Mouse (Mus musculus): ENCODE measurements around the gene Gm20547.
"Not testable (repeated sequence)": the region's sequence is repeated elsewhere in the genome, so short reads cannot be mapped to it uniquely, and the experiment has no call there.

Gm20547 gene

DNA sequence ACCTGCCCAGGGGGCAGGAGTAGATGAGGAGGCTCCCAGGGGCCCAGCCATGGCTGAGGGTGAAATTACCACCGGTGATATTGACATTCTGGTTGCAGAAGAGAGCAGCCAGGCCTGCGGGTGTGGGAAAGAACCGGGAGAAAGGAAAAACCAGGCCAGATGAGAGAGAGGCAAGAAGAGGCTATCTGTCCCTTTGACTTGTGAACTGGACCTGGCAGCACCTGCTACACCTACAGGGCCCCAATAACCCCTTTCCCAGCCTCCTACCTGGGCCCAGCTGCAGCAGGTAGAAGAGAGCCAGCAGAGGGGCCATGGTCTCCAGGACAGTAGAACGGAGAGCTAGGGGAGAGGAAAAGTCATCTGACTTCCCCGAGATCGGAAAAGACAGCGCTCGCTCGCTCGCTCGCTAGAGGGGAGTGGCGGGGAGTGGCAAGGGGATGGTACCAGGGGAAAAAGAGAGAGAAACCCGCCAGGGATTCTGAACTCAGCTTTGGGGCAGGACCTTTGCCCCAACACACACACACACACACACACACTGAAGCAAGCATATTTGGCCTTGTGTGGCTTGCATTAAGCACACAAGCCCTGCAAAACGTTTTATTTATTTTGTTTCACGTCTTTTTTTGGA, at the start of gene Gm20547:
Gene Gm20547 (minus strand): TSS at position 360 of the 628 bp plus-strand sequence.
- no peak for DNase-seq (ENCODE audit: low spot score)

DNA sequence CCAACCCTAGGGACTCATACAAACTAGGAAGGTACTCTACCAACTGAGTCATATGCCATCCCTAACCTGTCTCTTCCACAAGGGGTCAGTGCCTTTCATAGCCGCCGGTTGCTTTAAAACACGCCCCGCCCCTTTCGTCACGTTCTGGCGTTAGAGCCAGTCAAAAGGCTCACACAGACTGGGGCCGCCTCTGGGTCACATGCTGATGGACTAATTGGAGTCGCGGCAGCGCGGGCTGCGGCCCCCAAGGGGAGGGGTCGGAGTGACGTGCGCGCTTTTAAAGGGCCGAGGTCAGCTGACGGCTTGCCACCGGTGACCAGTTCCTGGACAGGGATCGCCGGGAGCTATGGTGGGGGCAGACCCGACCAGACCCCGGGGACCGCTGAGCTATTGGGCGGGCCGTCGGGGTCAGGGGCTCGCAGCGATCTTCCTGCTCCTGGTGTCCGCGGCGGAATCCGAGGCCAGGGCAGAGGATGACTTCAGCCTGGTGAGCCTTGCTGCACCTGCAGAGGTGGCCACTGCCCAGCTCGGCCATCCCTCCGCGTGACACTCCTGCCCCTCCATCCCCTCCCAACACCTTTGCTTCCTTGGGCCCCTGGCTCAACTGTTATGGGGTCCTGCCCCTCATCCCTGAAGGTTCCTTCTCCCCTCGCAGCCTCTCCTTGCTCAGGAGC, 49.4 kb upstream of the Gm20547 start, which contains the start of gene Neu1:
Gene Neu1 (plus strand): TSS at position 193 of the 674 bp plus-strand sequence.
- peak; percentile 99 for DNase-seq (ENCODE audit: low spot score)

DNA sequence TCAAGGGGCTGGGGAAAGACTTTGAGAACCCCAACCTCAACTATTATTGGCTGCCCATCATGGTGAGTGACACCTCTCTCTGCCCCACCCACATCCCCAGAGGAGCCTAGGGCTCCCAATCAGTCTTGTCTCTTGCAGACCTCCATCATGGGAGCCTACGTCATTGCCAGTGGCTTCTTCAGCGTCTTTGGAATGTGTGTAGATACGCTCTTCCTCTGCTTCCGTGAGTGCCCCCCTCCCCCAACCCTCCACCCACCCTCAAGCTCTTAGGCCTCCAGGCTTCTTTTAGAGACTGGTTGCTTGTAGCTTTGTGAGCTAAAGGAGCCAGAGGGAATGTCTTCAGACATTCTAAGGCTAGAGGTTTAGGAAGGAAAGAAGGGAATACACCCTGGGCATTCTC, 47.0 kb upstream of the Gm20547 start:
- DNase-seq (ENCODE audit: low spot score) = no peak

DNA sequence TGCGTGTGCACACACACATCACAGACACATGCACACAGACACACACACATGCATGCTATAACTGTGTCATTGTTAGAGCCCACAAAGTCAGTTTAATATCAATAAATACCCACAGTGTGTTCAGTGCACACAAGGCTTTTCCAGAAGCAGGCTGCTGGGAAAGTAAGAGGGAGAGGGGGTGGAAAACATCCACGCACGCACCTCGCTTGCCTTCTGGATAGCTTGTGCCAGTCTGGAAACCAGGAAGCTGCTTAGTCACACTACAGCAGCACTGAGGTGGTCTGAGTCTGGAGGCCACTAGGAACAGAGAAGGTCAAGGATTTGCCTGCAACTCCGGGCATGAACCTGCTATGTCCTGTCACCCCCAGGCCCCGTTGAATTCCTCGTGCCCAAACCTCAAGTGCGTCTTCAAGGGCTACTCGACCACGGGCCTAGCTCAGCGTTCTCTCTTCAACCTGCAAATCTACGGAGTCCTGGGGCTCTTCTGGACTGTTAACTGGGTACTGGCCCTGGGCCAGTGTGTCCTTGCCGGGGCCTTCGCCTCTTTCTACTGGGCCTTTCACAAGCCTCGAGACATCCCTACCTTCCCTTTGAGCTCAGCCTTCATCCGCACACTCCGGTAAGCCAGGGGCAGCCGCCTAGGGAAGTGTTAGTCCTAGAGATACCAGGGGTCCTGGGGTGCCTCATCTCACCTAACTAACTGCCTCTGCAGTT, 45.6 kb upstream of the Gm20547 start:
- DNase-seq (ENCODE audit: low spot score) = no peak

DNA sequence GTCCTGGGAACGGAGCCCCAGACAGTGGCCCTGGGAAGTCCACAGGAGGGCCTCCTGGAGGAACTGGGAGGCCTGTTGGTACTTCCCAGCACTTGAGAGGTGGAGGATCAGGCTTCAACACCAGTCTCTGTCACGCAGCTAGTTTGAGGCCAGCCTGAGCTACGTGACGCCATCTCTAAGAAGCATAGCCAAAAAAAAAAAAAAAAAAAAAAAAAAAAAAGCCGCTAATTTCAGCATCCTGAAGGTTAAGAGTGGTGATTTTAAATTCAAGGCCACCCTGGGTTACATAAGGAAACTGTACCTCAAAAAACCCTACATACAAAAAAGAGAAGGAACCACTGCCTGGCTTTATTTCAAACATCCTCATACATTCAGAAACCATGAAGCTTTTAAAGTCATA, 42.4 kb upstream of the Gm20547 start:
- no peak for DNase-seq (ENCODE audit: low spot score)

DNA sequence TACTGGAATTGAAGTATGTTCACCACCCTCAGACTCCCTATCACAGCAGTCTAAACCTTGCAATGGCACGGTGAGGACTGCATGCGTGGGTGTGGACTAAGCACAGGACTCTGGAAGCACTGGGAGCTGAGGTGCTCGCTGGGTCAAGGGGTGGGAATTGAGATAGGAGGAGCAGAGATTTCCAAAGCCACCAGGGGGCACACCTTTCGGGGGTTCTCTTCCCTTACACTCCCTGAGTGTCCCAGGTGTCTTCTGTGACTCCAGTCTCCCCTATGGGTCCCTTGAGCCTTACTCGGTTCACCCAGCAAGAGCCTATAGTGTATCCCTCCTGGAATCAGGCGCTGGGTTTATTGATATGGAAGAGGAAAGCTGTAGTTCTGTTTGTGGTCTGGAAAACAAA, 41.1 kb upstream of the Gm20547 start:
- no peak for DNase-seq (ENCODE audit: low spot score)

DNA sequence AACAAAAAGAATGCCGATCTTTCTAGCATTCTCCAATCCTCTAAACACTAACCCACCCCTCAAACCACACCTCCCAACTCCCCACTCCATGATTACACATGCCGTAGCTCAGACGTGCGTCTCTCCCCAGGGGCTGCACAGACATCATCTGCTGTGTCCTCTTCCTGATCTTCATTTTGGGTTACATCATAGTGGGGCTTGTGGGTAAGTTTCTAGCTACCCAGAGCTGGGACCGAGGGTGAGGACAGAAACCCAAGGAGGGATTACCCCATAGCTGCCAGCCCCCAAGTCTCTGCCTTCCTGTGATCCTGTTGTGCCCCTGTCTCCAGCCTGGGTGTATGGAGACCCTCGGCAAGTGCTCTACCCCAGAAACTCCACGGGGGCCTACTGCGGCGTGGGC, 35.3 kb upstream of the Gm20547 start:
- DNase-seq (ENCODE audit: low spot score) = no peak

DNA sequence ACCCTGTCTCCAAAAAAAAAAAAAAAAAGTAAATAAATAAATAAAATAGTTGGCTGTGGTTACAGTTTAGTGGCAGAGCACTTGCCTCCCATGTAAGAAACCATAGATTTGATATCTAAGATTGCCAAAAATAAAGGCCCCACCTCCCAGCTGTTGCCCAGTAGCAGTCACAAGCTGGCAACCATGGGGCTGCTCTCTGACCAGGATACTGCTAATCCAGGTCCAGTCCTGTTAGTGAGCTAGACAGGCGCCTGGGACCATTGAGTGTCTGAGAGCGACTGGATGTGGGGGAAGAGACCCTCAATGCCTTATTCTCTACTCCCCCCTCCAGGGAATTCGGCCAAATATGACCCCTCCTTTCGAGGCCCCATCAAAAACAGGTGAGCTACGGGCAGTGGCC, 34.5 kb upstream of the Gm20547 start:
- DNase-seq (ENCODE audit: low spot score) = no peak

DNA sequence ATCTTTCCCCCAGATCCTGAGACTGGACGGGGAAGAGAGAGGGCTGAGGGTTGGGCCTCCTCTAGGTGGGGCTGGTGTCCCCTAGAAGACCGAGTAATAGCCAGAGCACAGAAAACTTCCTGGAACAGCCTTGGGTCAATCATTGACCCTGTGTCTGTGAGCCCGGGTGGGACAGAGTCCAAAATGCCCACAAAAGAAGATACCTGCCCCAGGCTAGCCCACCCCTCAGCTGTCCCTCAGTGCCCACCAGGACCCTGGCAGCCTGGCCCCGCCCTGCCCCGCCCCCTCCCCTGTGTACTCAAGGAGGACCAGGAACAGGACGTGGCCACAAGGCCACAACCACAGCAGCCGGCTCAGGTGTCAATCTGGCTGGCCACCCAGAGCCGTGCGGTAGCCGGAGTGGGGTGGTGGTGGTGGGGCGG, 33.6 kb upstream of the Gm20547 start:
- no peak for DNase-seq (ENCODE audit: low spot score)

DNA sequence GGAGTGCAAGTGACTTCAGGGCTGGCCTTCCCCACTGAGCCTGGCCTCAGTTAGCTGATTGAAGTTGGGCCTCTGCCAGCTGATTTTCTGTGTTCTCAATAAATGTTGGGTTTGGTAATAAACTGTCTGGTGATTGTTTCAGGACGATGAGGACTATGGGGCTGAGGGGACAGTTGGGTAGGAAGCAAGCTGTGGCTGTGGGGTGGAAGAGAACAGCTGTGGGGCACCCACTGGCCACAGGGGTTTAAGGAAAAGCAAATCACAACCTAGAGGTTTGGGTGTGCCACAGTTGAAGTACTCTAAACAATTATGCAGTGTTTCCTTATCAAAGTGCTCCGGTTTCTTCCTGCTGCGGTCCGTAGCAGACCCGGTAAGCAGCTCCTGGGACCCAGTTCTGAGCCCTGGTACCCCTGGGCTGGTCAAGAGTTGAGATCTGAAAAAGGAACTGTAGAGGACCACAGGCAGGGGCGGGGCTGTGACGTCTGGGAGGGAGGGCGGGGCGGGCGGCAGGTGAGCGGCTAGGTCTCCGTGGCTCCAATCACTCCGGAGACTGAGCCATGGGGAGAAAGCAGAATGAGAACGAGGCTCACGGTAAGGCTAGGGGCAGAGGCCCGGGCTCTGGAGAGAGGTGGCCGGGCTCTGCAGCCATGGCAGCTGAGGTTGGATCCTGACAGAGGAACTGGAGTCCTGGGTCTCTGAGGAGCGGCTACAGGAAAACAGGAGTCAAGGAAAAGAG, 32.3 kb upstream of the Gm20547 start, which contains the start of gene Slc44a4:
Gene Slc44a4 (plus strand): TSS at position 537 of the 736 bp plus-strand sequence.
- no peak for DNase-seq (ENCODE audit: low spot score)

DNA sequence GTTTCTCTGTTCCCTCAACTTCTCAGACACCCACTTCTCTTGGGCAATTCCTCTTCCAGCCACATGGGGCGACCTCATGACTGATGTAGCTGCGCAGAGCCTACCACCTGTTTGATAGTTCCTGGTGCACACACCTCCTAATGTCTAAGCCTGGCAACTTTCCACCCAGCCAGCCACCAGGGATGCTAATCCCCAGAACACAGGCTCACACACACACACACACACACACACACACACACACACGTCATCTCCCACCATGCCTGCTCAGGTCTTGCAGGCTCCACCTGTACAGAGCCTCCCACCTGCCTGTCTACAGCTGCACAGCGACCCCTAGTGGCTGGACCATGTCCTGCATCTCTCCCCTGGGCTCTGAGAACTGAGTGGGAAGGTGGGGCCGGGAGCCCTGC, 30.1 kb upstream of the Gm20547 start:
- DNase-seq (ENCODE audit: low spot score) = peak; percentile 70

DNA sequence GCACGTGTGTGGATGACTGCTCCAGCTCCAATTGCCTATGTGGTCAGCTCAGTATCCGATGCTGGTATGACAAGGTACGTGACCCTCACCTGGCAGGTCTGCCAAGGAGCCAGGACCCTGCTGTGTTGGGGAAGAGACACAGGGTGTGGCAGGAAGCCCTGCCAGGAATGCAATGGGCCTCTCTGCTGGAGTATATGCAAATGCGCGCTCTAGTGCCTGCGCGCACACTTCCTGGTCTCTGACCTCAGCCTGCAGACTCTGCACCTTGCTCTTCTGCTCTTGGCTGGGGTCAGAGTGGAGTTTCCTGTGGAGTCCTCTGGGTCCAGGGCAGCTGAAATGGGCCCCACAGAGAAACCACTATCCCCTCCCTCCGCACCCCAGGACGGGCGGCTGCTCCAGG, 29.1 kb upstream of the Gm20547 start:
- no peak for DNase-seq (ENCODE audit: low spot score)

DNA sequence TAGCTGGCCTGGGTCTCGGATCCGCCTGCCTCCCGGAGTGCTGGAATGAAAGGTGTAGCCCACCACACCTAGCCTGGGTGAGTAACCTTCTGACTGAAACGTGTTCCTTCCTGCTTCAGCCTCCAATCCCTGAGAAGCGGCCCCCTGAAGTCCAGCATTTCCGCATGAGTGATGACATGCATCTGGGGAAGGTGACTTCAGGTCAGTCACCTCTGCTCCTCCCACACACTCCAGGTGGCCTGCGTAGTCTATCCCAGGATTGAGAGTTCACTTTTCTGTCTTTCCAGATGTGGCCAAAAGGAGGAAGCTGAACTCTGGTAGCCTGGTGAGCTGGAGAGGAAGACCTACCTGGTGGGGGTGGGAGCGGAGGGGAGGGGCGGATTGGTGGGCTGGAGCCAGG, 21.1 kb upstream of the Gm20547 start:
- no peak for DNase-seq (ENCODE audit: low spot score)

DNA sequence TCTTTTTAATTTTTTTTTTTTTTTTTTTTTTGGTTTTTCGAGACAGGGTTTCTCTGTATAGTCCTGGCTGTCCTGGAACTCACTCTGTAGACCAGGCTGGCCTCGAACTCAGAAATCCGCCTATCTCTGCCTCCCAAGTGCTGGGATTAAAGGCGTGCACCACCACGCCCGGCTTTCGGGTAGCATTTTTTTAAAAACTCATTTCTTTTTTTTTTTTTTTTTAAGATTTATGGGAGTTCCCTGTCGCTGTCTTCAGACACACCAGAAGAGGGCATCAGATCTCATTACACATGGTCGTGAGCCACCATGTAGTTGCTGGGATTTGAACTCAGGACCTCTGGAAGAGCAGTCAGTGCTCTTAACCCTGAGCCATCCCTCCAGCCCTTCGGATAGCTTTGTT, 20.1 kb upstream of the Gm20547 start:
- DNase-seq (ENCODE audit: low spot score) = not testable (repeated sequence)

DNA sequence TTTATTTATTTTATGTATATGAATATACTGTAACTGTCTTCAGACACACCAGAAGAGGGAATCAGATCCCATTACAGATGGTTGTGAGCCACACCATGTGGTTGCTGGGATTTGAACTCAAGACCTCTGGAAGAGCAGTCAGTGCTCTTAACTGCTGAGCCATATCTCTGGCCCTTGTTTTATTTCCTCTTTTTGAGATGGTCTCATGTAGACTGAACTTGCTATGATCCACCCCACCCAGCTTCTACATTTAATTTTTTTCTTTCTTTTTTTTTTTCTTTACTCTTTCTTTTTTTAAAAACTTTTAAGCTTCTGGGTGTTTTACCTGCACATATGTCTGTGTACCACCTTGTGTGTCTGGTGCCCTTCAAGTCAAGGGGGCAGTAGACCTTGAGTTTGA, 19.0 kb upstream of the Gm20547 start:
- not testable (repeated sequence) for DNase-seq (ENCODE audit: low spot score)

DNA sequence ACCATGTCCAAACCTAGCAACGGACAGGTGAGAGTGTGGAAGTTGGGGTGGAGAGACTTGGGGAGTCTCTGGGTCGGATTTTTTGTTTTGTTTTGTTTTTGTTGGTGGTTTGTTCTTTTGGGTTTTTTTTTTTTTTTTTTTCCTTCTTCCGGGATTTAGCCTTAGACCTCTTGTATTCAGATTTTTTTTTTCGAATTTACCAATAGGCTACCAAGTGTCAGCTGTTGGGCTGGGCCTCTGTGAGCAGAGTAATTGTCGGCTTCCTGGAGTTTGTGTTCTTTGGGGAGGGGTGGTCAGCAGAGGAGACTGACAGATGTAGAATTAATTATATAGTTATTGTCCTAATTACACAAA, 18.0 kb upstream of the Gm20547 start:
- no peak for DNase-seq (ENCODE audit: low spot score)

DNA sequence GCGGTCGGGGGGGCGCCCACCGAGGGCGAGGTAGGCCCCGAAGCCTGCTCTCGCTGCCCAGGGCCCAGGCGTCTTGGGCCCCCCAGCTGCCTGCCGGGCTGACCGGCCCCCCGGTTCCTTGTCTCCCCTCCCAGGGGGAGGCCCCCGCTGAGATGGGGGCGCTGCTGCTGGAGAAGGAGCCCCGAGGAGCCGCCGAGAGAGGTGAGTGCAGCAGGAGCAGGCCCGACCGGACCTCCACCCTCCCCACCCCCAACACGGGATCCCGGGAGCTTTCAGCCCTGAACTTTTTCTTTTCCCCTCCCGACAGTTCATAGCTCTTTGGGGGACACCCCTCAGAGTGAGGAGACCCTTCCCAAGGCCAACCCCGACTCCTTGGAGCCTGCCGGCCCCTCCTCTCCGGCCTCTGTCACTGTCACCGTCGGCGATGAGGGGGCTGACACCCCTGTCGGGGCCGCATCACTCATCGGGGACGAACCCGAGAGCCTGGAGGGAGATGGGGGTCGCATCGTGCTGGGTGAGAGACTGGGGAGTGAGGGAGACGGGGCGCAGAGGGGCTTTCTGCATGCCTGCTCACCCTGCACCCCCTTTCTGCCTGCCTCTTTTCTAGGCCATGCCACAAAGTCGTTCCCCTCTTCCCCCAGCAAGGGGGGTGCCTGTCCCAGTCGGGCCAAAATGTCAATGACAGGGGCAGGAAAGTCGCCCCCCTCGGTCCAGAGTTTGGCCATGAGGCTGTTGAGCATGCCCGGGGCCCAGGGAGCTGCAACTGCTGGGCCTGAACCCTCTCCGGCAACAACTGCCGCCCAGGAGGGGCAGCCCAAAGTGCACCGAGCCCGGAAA, 17.4 kb upstream of the Gm20547 start:
- DNase-seq (ENCODE audit: low spot score) = peak; percentile 32

DNA sequence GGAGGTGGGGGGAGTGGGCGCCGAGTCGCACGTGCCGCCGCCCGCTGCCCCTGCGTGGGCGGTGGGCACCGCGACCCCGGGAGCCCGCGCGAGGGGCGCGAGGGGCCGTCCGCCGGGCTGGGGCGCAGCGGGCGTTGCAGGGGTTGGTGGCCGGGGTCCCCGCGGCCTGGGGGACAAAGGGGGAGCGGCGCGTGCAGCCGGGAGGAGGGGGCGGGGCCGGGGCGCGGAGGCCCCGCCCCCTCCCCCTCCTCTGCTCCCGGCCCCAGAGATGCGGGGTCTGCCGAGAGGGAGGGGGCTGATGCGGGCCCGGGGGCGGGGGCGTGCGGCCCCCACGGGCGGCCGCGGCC, 16.8 kb upstream of the Gm20547 start:
- DNase-seq (ENCODE audit: low spot score) = no peak

DNA sequence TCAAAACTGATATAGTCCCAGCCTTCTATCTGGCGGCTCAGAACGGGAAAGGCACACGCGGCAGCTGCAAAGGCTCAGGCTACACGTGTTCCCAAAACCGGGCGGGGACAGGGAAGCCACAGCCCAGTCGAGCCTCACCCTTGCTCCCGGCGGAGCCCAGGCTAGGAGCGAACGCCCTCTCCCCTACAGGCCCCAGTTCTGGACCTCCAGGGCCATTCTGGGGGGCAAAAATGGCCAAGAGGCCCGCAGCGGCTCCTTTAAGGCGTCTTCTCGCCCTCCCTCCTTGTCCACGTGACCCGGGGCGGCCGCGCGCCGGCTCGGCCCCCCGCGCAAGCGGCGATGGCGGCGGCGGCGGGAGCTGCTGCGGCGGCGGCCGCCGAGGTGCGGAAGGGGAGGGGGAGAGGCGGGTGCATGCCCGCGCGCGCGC, 16.3 kb upstream of the Gm20547 start, which contains the start of the genes C2 and Ehmt2:
Gene C2 (minus strand): TSS at position 106 of the 427 bp plus-strand sequence.
Gene Ehmt2 (plus strand): TSS at position 310 of the 427 bp plus-strand sequence.
- DNase-seq (ENCODE audit: low spot score) = peak; percentile 78

DNA sequence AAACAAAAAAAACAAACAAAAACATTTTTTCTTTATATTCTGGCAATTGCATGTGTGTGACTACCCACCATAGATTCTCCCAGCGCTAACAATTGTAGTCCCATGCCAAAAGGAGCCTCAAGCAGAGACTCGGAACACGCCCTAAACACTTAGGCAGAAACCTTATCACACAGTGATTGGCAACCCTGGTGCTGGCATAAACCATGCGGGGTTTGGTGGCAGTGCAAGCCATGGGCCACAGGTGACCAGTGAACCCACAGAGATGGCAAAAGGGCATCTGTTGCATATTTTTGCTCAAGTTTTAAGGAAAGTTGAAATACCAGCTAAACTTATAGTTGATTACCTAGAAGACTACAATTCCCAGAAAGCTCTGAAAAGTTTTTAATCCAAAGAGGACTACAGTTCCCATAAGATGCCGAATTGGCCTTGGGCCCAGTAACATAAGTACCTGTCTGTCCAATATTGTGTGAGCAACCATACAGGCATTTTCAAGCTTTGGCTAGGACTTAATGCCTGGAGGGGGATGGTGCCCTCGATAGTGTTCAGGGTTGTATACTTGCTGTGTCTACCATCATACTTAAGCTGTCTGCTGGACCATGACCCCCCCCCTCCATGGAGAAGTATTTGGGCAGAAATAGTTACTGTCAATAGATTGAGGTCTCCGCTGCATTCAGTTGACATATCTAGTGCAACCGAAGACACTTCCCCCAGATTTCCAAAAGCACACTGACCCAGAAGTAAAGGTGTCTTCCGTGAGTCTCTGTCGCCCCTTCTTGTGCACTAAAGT, 15.7 kb upstream of the Gm20547 start:
- peak; percentile 67 for DNase-seq (ENCODE audit: low spot score)

DNA sequence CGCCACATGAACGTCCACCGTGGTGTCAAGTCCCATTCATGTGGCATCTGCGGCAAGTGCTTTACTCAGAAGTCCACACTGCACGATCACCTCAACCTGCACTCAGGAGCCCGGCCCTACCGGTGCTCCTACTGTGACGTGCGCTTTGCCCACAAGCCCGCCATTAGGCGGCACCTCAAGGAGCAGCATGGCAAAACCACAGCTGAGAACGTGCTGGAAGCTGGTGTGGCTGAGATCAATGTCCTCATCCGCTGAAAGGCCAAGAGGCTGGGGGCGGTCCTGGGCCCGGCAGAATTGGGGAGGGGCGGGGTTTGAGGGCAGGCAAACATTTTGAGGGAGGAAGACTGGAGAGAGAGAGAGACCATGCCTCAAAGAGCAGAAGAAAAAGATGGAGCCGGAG, 14.5 kb upstream of the Gm20547 start:
- no peak for DNase-seq (ENCODE audit: low spot score)
